Mouse (Mus musculus) heart, postnatal 0 days (tissue): ENCODE data around the gene Cers6.

ENCODE experiments used
- CTCF ChIP-seq: IDR thresholded peaks from 2 replicates; pipeline ENCODE4 v1.5.1; 2016; ENCODE audit warnings: antibody characterized with exemption, control low read depth, low read depth
- EP300 ChIP-seq: IDR thresholded peaks from 2 replicates; pipeline ENCODE4 v1.6.1; 2016; ENCODE audit warnings: antibody characterized with exemption, low read depth

DNA sequence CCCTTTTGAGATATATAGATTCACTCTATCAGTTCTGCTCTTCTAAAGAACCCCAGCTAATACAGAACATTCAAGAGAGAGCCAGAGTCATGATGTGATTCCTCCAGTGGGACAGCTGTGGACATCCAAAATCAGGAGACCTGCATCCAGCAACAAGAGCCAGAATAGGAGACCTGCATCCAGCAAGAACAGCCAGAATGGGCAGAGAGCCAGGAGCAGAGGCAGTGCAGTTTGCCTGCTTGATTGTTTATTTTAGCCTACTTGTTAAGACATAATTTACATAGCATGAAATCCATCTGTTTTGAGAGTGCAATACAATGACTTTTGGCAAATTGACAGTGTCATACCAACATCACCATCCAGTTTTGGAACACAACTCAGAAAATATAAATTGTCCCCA is 133.2 kb downstream of the Cers6 start:
- TF ChIP-seq EP300 (no peak), CTCF (no peak)
